Mouse (Mus musculus) liver, postnatal 0 days (tissue): Measurements from ENCODE around the gene Rec114.

ENCODE experiments used
- CTCF ChIP-seq: sonication (generic); IDR thresholded peaks from 2 replicates; pipeline ENCODE4 v1.5.1; 2016; ENCODE audit warnings: antibody characterized with exemption, low read depth
- EP300 ChIP-seq: IDR thresholded peaks from 2 replicates; pipeline ENCODE4 v1.6.1; 2016; ENCODE audit warnings: antibody characterized with exemption, low read depth, mild to moderate bottlenecking

- no peak for TF ChIP-seq CTCF
- no peak for TF ChIP-seq EP300
Observed at GRCm38 (mm10) chr9:58701751-58702150, 42.0 kb downstream of the Rec114 start.
